Mouse (Mus musculus) G1E (cell line): ENCODE results near the gene Map3k20.

Source experiments
- CTCF ChIP-seq: IDR thresholded peaks from 2 replicates; pipeline ENCODE4 v1.5.1; 2012; ENCODE audit warnings: low read depth, low read length, inconsistent platforms, mixed read lengths
- TAL1 ChIP-seq: conservative IDR thresholded peaks from 2 replicates; pipeline ENCODE4 v1.6.1; 2012; ENCODE audit warnings: low read depth, low read length, inconsistent platforms, mixed read lengths

- TF ChIP-seq TAL1 (no peak), CTCF (no peak)
These were observed 191.8 kb downstream of the Map3k20 start for GRCm38 (mm10) chr2:72477221-72477620.
